17 mouse cellular contexts compared by ENCODE assay signal in genomic region chr9:35105438-35105837, GRCm38 (mm10). TPM values are rescaled to one million over a fixed set of nuclear protein-coding genes. Genes with fewer than 3 reads are reported as not detected.
DNase-seq lines count a peak whose midpoint lies in the region; ATAC-seq and TF ChIP-seq lines count a peak whose summit lies in the region.
"Had no signal": no experiment of that assay in that cellular context is flagged by ENCODE, and none has a peak within 500 bp of the region (broad histone marks: within the 10 kb centered on the region; RNA-seq: fewer than 3 reads in every experiment).

No protein-coding gene starts in this region.

- WGBS in heart, embryonic 10.5 days = 39% methylated on average over 2 of the region's 2 CpGs
- 17% methylated on average over 2 of the region's 2 CpGs for WGBS in liver, adult 2 months
- WGBS in liver, embryonic 15.5 days (ENCODE audit: insufficient replicate concordance) = 35% methylated on average over 2 of the region's 2 CpGs
- 72% methylated on average over 2 of the region's 2 CpGs for WGBS in midbrain, embryonic 10.5 days
- 63% methylated on average over 2 of the region's 2 CpGs for WGBS in forebrain, postnatal 0 days

- peak overlapping the region; percentile 80; the same call in 1 of the 2 replicates for H3K9ac ChIP-seq in liver, adult 2 months (ENCODE audit: low read depth, low read length)
- H3K9ac ChIP-seq in liver, embryonic 15.5 days = no peak overlapping the region; the same call in 1 of the 2 replicates
- H3K9ac ChIP-seq in forebrain, postnatal 0 days = no peak overlapping the region
- H3K9ac ChIP-seq: embryonic facial prominence, embryonic 12.5 days; hindbrain, embryonic 15.5 days had no signal

- no peak for DNase-seq in heart, embryonic 10.5 days (ENCODE audit: low spot score)
- no peak for DNase-seq in heart, adult 9 months (ENCODE audit: low spot score in 2 of 2)
- DNase-seq in liver, adult 2 months (ENCODE audit: extremely low read depth, low read depth, low spot score) = peak; percentile 50
- DNase-seq in liver = no peak
- DNase-seq in midbrain, embryonic 10.5 days (ENCODE audit: low spot score) = no peak
- DNase-seq in forebrain, postnatal 0 days = no peak
- DNase-seq: cerebellum, adult 18-20 months; gastrocnemius, postnatal 14 days; kidney, adult 2 months; kidney, postnatal 36 days; lung, postnatal 10 days; thymus, postnatal 36 days had no signal

- H3K4me1 ChIP-seq in heart, embryonic 10.5 days = peaks cover 38% of the 10 kb centered on the region
- H3K4me1 ChIP-seq in liver, adult 2 months (ENCODE audit: control insufficient read depth, insufficient read depth, low read length) = peaks cover 62% of the 10 kb centered on the region
- H3K4me1 ChIP-seq in liver, embryonic 15.5 days (replicated peaks) = peaks cover 85% of the 10 kb centered on the region
- H3K4me1 ChIP-seq in midbrain, embryonic 10.5 days = peaks cover 14% of the 10 kb centered on the region
- no peaks in the 10 kb centered on the region for H3K4me1 ChIP-seq in forebrain, postnatal 0 days (ENCODE audit: insufficient read depth)
- H3K4me1 ChIP-seq: hindbrain, embryonic 15.5 days had no signal

- peak overlapping the region; percentile 53; the same call in 1 of the 2 replicates for H3K27ac ChIP-seq in heart, embryonic 10.5 days
- peak overlapping the region; percentile 85 for H3K27ac ChIP-seq in liver, adult 2 months (replicated peaks; ENCODE audit: insufficient read depth, low read depth, low read length)
- H3K27ac ChIP-seq in liver, embryonic 15.5 days (replicated peaks) = peak overlapping the region; percentile 88
- no peak overlapping the region for H3K27ac ChIP-seq in midbrain, embryonic 10.5 days (replicated peaks)
- no peak overlapping the region for H3K27ac ChIP-seq in forebrain, postnatal 0 days (ENCODE audit: low read depth, low read length)
- H3K27ac ChIP-seq: embryonic facial prominence, embryonic 12.5 days; hindbrain, embryonic 15.5 days had no signal

- no peaks in the 10 kb centered on the region for H3K27me3 ChIP-seq in heart, embryonic 10.5 days (ENCODE audit: insufficient read depth, poor library complexity, severe bottlenecking)
- H3K27me3 ChIP-seq in liver, adult 2 months (ENCODE audit: control insufficient read depth, insufficient read depth, low read length) = no peaks in the 10 kb centered on the region
- H3K27me3 ChIP-seq in liver, embryonic 15.5 days = no peaks in the 10 kb centered on the region
- H3K27me3 ChIP-seq in midbrain, embryonic 10.5 days (ENCODE audit: low read depth, poor library complexity, severe bottlenecking) = no peaks in the 10 kb centered on the region
- H3K27me3 ChIP-seq in forebrain, postnatal 0 days (ENCODE audit: insufficient read depth, low read length) = no peaks in the 10 kb centered on the region
- H3K27me3 ChIP-seq: embryonic facial prominence, embryonic 12.5 days; hindbrain, embryonic 15.5 days had no signal

- no peaks in the 10 kb centered on the region; the same call in 1 of the 2 replicates for H3K36me3 ChIP-seq in heart, embryonic 10.5 days
- peaks cover 9% of the 10 kb centered on the region; the same call in 1 of the 2 replicates for H3K36me3 ChIP-seq in liver, adult 2 months (ENCODE audit: control insufficient read depth, insufficient read depth, low read length)
- H3K36me3 ChIP-seq in liver, embryonic 15.5 days (replicated peaks) = peaks cover 40% of the 10 kb centered on the region
- H3K36me3 ChIP-seq in midbrain, embryonic 10.5 days = no peaks in the 10 kb centered on the region
- H3K36me3 ChIP-seq in forebrain, postnatal 0 days (ENCODE audit: insufficient read depth) = no peaks in the 10 kb centered on the region
- H3K36me3 ChIP-seq: forebrain, embryonic 10.5 days; hindbrain, embryonic 15.5 days had no signal

- H3K9me3 ChIP-seq in heart, embryonic 10.5 days = no peaks in the 10 kb centered on the region
- no peaks in the 10 kb centered on the region for H3K9me3 ChIP-seq in liver, embryonic 15.5 days (replicated peaks)
- H3K9me3 ChIP-seq in midbrain, embryonic 10.5 days (replicated peaks) = no peaks in the 10 kb centered on the region
- no peaks in the 10 kb centered on the region for H3K9me3 ChIP-seq in forebrain, postnatal 0 days (ENCODE audit: low read length)
- H3K9me3 ChIP-seq: embryonic facial prominence, embryonic 12.5 days; forebrain, embryonic 10.5 days; hindbrain, embryonic 15.5 days had no signal

- peak; percentile 0; the same call in 1 of the 2 replicates for ATAC-seq in liver, embryonic 15.5 days (ENCODE audit: insufficient read depth)
- no peak for ATAC-seq in forebrain, postnatal 0 days
- ATAC-seq: midbrain, embryonic 16.5 days had no signal

- TF ChIP-seq CTCF in liver, adult 2 months (IDR thresholded peaks at IDR 0.05; ENCODE audit: low read depth, low read length) = no peak
- no peak for TF ChIP-seq CTCF in forebrain, postnatal 0 days (IDR thresholded peaks at IDR 0.05; ENCODE audit: low read depth)

- peaks cover 55% of the 10 kb centered on the region for H3K79me2 ChIP-seq in liver, adult 2 months (ENCODE audit: control insufficient read depth, insufficient read depth, low read length)

- TF ChIP-seq POLR2A in liver, adult 2 months (IDR thresholded peaks at IDR 0.05; ENCODE audit: extremely low read depth, insufficient read depth, low read length) = no peak

- peak overlapping the region; percentile 66 for H3K4me2 ChIP-seq in liver, embryonic 15.5 days
- H3K4me2 ChIP-seq in forebrain, postnatal 0 days (ENCODE audit: low read depth) = no peak overlapping the region
- H3K4me2 ChIP-seq: embryonic facial prominence, embryonic 12.5 days; hindbrain, embryonic 15.5 days had no signal

- H3K4me3 ChIP-seq in heart, embryonic 10.5 days = no peak overlapping the region
- H3K4me3 ChIP-seq in liver, adult 2 months (ENCODE audit: insufficient read depth, low read depth, low read length) = no peak overlapping the region
- peak overlapping the region; percentile 36; the same call in 1 of the 2 replicates for H3K4me3 ChIP-seq in liver, embryonic 15.5 days (replicated peaks)
- H3K4me3 ChIP-seq in midbrain, embryonic 10.5 days = no peak overlapping the region
- no peak overlapping the region for H3K4me3 ChIP-seq in forebrain, postnatal 0 days (ENCODE audit: low read depth, low read length)
- H3K4me3 ChIP-seq: embryonic facial prominence, embryonic 12.5 days; forebrain, embryonic 10.5 days; hindbrain, embryonic 15.5 days had no signal

RNA-seq across cellular contexts. Expression of gene St3gal4, which starts 13.6 kb away (rescaled TPM):
- polyA plus RNA-seq in heart, embryonic 10.5 days (2016; fragmentation: Nextera tagmentation; extraction: Ambion mirVana) = 16.0 and 18.4 TPM in 2 replicates
- total RNA-seq in liver, adult 2 months (2014; rRNA removed) = 72.2 and 74.6 TPM in 2 replicates
- 26.5 TPM in 2 replicates for polyA plus RNA-seq in liver, adult 2 months (2012; rRNA removed)
- polyA plus RNA-seq in liver, embryonic 15.5 days (2015; fragmentation: Nextera tagmentation; extraction: Ambion mirVana) = 24.2 and 24.7 TPM in 2 replicates
- 10.7 and 11.2 TPM in 2 replicates for polyA plus RNA-seq in midbrain, embryonic 10.5 days (2016; fragmentation: Nextera tagmentation; extraction: Ambion mirVana)
- total RNA-seq in forebrain, postnatal 0 days (2014; rRNA removed) = 22.6 and 23.5 TPM in 2 replicates
- 16.1 and 18.2 TPM in 2 replicates for polyA plus RNA-seq in forebrain, postnatal 0 days (2015; fragmentation: Nextera tagmentation; extraction: Ambion mirVana)

Comparison
In these comparisons a context has a peak if more than half of its experiments do, and no peak if none do; other contexts are left out.
1. H3K27ac ChIP-seq: peak in heart, embryonic 10.5 days (single experiment), liver, adult 2 months (single experiment) and liver, embryonic 15.5 days (single experiment); none in midbrain, embryonic 10.5 days (single experiment) and forebrain, postnatal 0 days (single experiment).